Mouse (Mus musculus): ENCODE measurements around the gene Ankrd2.
A peak's percentile ranks its signal among the peaks of the same experiment; 100 is the strongest.
"Not testable (repeated sequence)": the region's sequence is repeated elsewhere in the genome, so short reads cannot be mapped to it uniquely, and the experiment has no call there.

The Ankrd2 gene

GRCm38 (mm10) chr19:42056719-42057409, 21.1 kb downstream of the Ankrd2 start:
- no peak for DNase-seq (ENCODE audit: low spot score)

DNA sequence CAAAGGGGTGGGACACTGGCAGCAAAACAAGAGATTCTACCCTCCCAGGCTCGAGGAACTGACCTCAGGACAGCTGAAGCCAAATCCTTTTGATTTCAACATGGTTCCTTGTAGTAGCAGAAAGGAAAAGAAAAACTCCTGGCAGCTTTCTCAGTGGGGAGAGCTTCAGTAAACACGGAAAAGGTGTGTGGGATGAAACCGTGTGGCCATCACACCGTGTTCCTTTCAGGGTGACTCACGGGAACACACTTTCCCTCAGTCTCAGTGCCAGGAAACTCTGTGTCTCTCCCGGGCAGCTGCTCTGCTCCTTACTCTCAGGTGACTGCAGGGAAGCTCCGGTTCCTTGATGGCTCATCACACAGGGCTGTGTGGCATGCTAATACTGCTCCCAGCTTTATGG, 22.6 kb downstream of the Ankrd2 start:
- DNase-seq (ENCODE audit: low spot score) = no peak

- no peak for DNase-seq (ENCODE audit: low spot score)
Observed at GRCm38 (mm10) chr19:42061443-42061842, 25.6 kb downstream of the Ankrd2 start.

- DNase-seq (ENCODE audit: low spot score) = no peak
Observed at GRCm38 (mm10) chr19:42068441-42069240, 32.8 kb downstream of the Ankrd2 start.

DNA sequence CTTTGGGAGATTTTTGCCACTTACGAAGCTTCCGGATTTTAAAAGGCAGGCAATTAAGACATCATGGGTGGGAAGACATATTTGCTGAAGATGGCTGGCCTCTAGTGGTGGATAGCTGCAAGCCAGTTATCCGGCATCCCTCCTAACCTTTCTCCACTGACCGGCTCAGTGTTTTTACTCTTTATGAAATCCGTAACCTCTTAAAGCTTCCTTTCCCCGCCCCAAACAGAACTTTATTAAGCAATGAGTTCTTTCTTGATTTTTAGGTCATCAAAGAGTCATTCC, 33.4 kb downstream of the Ankrd2 start:
- DNase-seq (ENCODE audit: low spot score) = no peak

GRCm38 (mm10) chr19:42071221-42071620, 35.4 kb downstream of the Ankrd2 start:
- no peak for DNase-seq (ENCODE audit: low spot score)

GRCm38 (mm10) chr19:42071886-42072608, 36.2 kb downstream of the Ankrd2 start:
- no peak for DNase-seq (ENCODE audit: low spot score)

DNA sequence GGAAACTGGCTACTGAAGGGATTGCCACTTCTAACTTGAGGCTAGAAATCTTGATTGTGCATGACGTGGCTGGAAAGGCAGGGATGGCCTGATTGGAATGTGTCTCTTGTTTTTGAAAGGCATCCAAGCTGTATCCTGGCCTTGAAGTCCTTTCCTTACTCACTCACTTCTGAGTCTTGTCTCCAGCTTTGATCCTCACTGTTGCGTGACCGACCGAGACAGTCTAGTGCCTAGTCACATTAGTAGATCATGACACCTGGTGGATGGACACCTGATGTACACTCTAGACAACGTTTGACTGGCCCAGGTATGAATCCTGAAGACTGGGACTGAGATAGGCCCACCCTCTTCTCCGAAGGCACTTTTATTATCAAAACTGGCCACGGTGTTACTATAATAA, 37.0 kb downstream of the Ankrd2 start:
- no peak for DNase-seq (ENCODE audit: low spot score)

DNA sequence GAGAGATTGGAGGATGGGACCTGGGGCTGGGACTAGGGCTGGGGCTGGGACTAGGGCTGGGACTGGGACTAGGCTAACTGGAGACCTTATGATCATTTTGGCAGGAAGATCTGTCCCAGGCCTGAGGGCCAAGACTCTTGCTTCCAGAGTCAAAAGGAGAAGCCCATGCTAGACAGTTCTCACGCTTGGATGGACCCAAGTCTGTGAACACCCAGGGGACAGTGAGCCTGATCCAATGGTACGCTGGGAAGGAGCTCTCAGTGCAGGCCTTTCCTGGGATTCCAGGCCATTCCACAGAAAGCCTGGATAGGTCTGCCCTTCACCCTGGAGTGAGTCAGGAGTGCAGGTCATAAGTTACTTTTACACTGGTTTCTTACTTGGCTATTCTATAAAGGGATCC, 39.3 kb downstream of the Ankrd2 start:
- no peak for DNase-seq (ENCODE audit: low spot score)

GRCm38 (mm10) chr19:42075992-42076391, 40.2 kb downstream of the Ankrd2 start:
- no peak for DNase-seq (ENCODE audit: low spot score)

GRCm38 (mm10) chr19:42078566-42078965, 42.8 kb downstream of the Ankrd2 start:
- no peak for DNase-seq (ENCODE audit: low spot score)

- DNase-seq (ENCODE audit: low spot score) = no peak
Observed at GRCm38 (mm10) chr19:42079006-42079405, 43.2 kb downstream of the Ankrd2 start.

- no peak for DNase-seq (ENCODE audit: low spot score)
Observed at GRCm38 (mm10) chr19:42079950-42080349, 44.1 kb downstream of the Ankrd2 start.

DNA sequence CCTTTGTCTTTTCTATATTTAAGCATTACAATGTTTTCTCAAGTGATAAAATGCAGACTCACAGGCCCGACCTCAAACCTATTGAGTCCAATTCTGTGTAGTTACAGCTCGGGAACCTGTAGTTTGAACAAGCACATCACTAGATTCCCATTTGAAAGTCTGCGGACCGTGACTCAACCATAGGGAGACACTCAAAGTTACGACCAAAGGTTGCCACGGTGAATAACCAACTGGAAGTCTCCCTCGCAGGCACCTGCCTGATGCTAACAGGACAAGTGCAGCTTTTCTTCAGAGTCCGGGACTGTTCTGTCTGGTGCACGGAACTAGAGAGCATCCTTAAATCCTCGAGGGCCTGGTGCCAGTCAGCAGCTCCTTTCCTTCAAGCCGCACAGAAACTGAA, 44.7 kb downstream of the Ankrd2 start:
- DNase-seq (ENCODE audit: low spot score) = no peak

DNA sequence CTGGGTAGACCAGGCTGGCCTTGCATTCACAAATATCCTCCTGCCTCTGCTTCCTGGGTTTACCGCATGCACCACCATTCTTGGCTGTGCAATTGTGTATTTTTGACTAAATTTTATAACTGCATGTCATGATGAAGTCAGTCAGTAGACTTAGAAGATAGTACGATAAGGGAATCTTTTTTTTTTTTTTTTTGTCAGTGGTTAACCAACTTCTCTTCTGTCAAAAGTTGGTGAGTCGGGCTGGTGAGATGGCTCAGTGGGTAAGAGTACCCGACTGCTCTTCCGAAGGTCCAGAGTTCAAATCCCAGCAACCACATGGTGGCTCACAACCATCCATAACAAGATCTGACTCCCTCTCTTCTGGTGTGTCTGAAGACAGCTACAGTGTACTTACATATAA, 45.8 kb downstream of the Ankrd2 start:
- DNase-seq (ENCODE audit: low spot score) = not testable (repeated sequence)

DNA sequence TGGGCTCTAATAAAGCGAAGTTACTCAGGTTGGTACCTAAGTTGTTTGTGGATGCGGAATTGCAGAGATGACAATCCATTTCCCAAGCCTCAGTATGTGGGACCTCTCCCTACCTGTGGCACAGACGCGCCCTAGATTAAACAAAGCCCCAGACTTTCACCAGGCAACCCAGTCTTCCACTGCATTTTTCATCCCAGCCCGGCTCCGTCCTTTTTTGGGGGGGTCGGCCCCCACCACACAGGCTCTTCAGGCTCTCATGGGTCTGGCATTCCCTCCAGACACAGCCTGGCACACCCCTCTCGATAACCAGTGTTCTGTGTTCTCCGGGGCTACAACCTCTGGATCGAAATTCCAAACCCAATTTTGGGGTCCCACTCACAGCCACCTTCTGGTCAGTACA, 49.9 kb downstream of the Ankrd2 start:
- no peak for DNase-seq (ENCODE audit: low spot score)

- peak; percentile 86 for DNase-seq (ENCODE audit: low spot score)
Observed at GRCm38 (mm10) chr19:42086166-42086565, 50.4 kb downstream of the Ankrd2 start, which contains the start of gene Morn4. Morn4 (minus strand) TSS chr19:42086357.

DNA sequence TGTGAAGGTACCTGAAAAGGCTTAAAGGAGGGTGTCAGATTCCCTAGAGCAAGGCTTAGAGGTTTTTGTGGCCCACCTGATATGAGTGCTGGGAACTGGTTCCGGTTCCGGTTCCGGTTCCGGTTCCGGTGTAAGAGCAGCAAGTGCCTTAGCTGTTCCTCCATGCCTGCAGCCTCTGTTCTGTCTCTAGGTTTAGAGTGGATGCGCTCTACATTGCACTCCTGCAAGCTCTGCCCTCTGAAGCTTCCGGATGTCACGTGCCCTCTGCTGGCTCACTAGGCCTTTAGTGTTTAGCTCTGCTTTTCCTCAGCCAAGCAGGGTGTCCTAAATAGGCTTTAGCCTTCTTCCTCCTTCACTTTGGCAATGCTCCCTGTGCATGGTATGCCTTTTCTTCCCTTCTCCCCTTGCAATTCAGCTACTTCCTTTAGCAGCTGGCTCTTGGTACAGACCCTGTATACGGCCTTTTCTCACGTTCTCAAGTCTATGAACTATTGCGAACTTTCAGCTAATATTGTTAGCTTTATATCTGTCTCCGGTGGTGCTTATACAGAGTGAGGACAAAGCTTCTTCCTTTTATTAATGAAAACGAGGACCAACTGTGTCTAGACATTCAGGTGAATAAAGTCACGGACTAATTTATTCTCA, 53.4 kb downstream of the Ankrd2 start:
- DNase-seq (ENCODE audit: low spot score) = no peak

- peak; percentile 99 for DNase-seq (ENCODE audit: low spot score)
Observed at GRCm38 (mm10) chr19:42089748-42090595, 54.2 kb downstream of the Ankrd2 start, which contains the start of gene Pi4k2a. Pi4k2a (plus strand) TSS chr19:42090470.

- no peak for DNase-seq (ENCODE audit: low spot score)
Observed at GRCm38 (mm10) chr19:42090637-42091141, 54.9 kb downstream of the Ankrd2 start.
